Mouse (Mus musculus) megakaryocyte, embryonic 14.5 days (primary cell): ENCODE results near the gene Ift43. TPM values are rescaled to one million over a fixed set of nuclear protein-coding genes. Genes with fewer than 3 reads are reported as not detected.

ENCODE experiments used
- H3K27me3 ChIP-seq: replicated peaks from 2 replicates; pipeline ENCODE3; 2012; ENCODE audit warnings: inconsistent platforms
- H3K36me3 ChIP-seq: replicated peaks from 2 replicates; pipeline ENCODE3; 2012; ENCODE audit warnings: low read length, inconsistent platforms, mixed read lengths
- H3K4me1 ChIP-seq: 2 replicates; pipeline ENCODE4 v1.6.1; 2012; ENCODE audit warnings: inconsistent platforms
- H3K4me3 ChIP-seq: replicated peaks from 2 replicates; pipeline ENCODE3; 2012; ENCODE audit warnings: moderate library complexity, mild to moderate bottlenecking, inconsistent platforms
- H3K9me3 ChIP-seq: 2 replicates; pipeline ENCODE4 v1.6.1; 2012; ENCODE audit warnings: inconsistent platforms
- FLI1 ChIP-seq: IDR thresholded peaks from 2 replicates; pipeline ENCODE4 v1.6.1; 2012; ENCODE audit warnings: low read length, inconsistent platforms, mixed read lengths
- GATA1 ChIP-seq: IDR thresholded peaks from 3 replicates; pipeline ENCODE4 v1.6.1; 2012; ENCODE audit warnings: mixed read lengths, low read length, inconsistent platforms, borderline replicate concordance
- polyA plus RNA-seq: library from polyadenylated mRNA; stranded (reverse); fragments of >175 nt; gene quantifications from 2 replicates; pipeline ENCODE4 v1.2.3, GENCODE M21; 2012; ENCODE audit warnings: low replicate concordance; ENCODE audit not compliant: insufficient read depth

Gene Ift43
- polyA plus RNA-seq, 1 experiment, result 4.1 TPM

GRCm38 (mm10) chr12:86116295-86116835, 34.0 kb downstream of the Ift43 start:
- Histone ChIP-seq H3K27me3 (peaks cover 28% of the 10 kb centered on the region), H3K36me3 (no peaks in the 10 kb centered on the region), H3K4me3 (no peak overlapping the region), H3K4me1 (no peaks in the 10 kb centered on the region; the same call in 1 of the 2 replicates), H3K9me3 (peaks cover 6% of the 10 kb centered on the region)
- TF ChIP-seq GATA1 (no peak), FLI1 (no peak)

GRCm38 (mm10) chr12:86124016-86124415, 41.7 kb downstream of the Ift43 start:
- Histone ChIP-seq H3K36me3 (no peaks in the 10 kb centered on the region), H3K9me3 (peaks cover 6% of the 10 kb centered on the region), H3K27me3 (peaks cover 34% of the 10 kb centered on the region), H3K4me1 (no peaks in the 10 kb centered on the region), H3K4me3 (no peak overlapping the region)
- TF ChIP-seq FLI1, result no peak
- no peak for TF ChIP-seq GATA1

GRCm38 (mm10) chr12:86128122-86128521, 45.8 kb downstream of the Ift43 start:
- peaks cover 39% of the 10 kb centered on the region for H3K27me3 ChIP-seq
- no peaks in the 10 kb centered on the region for H3K4me1 ChIP-seq
- H3K36me3 ChIP-seq, result no peaks in the 10 kb centered on the region
- H3K9me3 ChIP-seq, result no peaks in the 10 kb centered on the region
- no peak for TF ChIP-seq FLI1
- no peak for TF ChIP-seq GATA1
- H3K4me3 ChIP-seq, result no peak overlapping the region

GRCm38 (mm10) chr12:86129005-86129404, 46.7 kb downstream of the Ift43 start:
- Histone ChIP-seq H3K4me3 (no peak overlapping the region), H3K4me1 (no peaks in the 10 kb centered on the region), H3K9me3 (no peaks in the 10 kb centered on the region), H3K27me3 (peaks cover 37% of the 10 kb centered on the region), H3K36me3 (no peaks in the 10 kb centered on the region)
- no peak for TF ChIP-seq FLI1
- TF ChIP-seq GATA1, result no peak

GRCm38 (mm10) chr12:86129696-86130095, 47.4 kb downstream of the Ift43 start:
- no peaks in the 10 kb centered on the region for H3K4me1 ChIP-seq
- peaks cover 30% of the 10 kb centered on the region for H3K27me3 ChIP-seq
- TF ChIP-seq FLI1 (no peak), GATA1 (no peak)
- no peaks in the 10 kb centered on the region for H3K36me3 ChIP-seq
- H3K4me3 ChIP-seq, result no peak overlapping the region
- no peaks in the 10 kb centered on the region for H3K9me3 ChIP-seq

- Histone ChIP-seq H3K36me3 (no peaks in the 10 kb centered on the region), H3K4me1 (no peaks in the 10 kb centered on the region), H3K4me3 (no peak overlapping the region), H3K9me3 (peaks cover 9% of the 10 kb centered on the region), H3K27me3 (peaks cover 27% of the 10 kb centered on the region)
- TF ChIP-seq FLI1 (no peak), GATA1 (no peak)
Measured at GRCm38 (mm10) chr12:86132799-86133198, 50.5 kb downstream of the Ift43 start.

GRCm38 (mm10) chr12:86135691-86136090, 53.4 kb downstream of the Ift43 start:
- TF ChIP-seq GATA1, result no peak
- no peak for TF ChIP-seq FLI1

GRCm38 (mm10) chr12:86138696-86139095, 56.4 kb downstream of the Ift43 start:
- H3K4me1 ChIP-seq, result no peaks in the 10 kb centered on the region
- H3K4me3 ChIP-seq, result no peak overlapping the region
- H3K27me3 ChIP-seq, result peaks cover 5% of the 10 kb centered on the region
- H3K36me3 ChIP-seq, result no peaks in the 10 kb centered on the region
- TF ChIP-seq GATA1, result no peak
- TF ChIP-seq FLI1, result no peak
- H3K9me3 ChIP-seq, result peaks cover 26% of the 10 kb centered on the region

More at GRCm38 (mm10) chr12:86135691-86136090, 53.4 kb downstream of the Ift43 start:
- H3K4me3 ChIP-seq, result no peak overlapping the region
- H3K27me3 ChIP-seq, result peaks cover 12% of the 10 kb centered on the region
- H3K9me3 ChIP-seq, result peaks cover 26% of the 10 kb centered on the region
- H3K36me3 ChIP-seq, result no peaks in the 10 kb centered on the region
- H3K4me1 ChIP-seq, result no peaks in the 10 kb centered on the region

- TF ChIP-seq GATA1, result no peak
- TF ChIP-seq FLI1, result no peak
- peaks cover 25% of the 10 kb centered on the region for H3K9me3 ChIP-seq
Measured at GRCm38 (mm10) chr12:86142389-86142788, 60.0 kb downstream of the Ift43 start.

GRCm38 (mm10) chr12:86146246-86146645, 63.9 kb downstream of the Ift43 start:
- no peak overlapping the region for H3K4me3 ChIP-seq
- peaks cover 12% of the 10 kb centered on the region for H3K27me3 ChIP-seq
- peaks cover 24% of the 10 kb centered on the region for H3K9me3 ChIP-seq
- H3K4me1 ChIP-seq, result no peaks in the 10 kb centered on the region
- TF ChIP-seq FLI1 (no peak), GATA1 (no peak)
- H3K36me3 ChIP-seq, result no peaks in the 10 kb centered on the region

More at GRCm38 (mm10) chr12:86142389-86142788, 60.0 kb downstream of the Ift43 start:
- Histone ChIP-seq H3K4me1 (no peaks in the 10 kb centered on the region), H3K4me3 (no peak overlapping the region), H3K27me3 (peaks cover 4% of the 10 kb centered on the region), H3K36me3 (no peaks in the 10 kb centered on the region)

GRCm38 (mm10) chr12:86148271-86148670, 65.9 kb downstream of the Ift43 start:
- H3K27me3 ChIP-seq, result peaks cover 19% of the 10 kb centered on the region
- peaks cover 24% of the 10 kb centered on the region for H3K9me3 ChIP-seq
- H3K4me1 ChIP-seq, result no peaks in the 10 kb centered on the region
- H3K4me3 ChIP-seq, result no peak overlapping the region
- TF ChIP-seq GATA1 (no peak), FLI1 (no peak)
- H3K36me3 ChIP-seq, result no peaks in the 10 kb centered on the region
